Mouse (Mus musculus) right cerebral cortex, postnatal 36 days (tissue): ENCODE data around the gene Fem1a.

Source experiments
- DNase-seq, 2 experiments: peaks; one replicate each; pipeline ENCODE4 v3.0.0; 2022; ENCODE audit warnings: low spot score in 2 of 2, mixed read lengths in 1 of 2

The Fem1a gene

GRCm38 (mm10) chr17:56256239-56256881, at the start of gene Fem1a:
TSS of gene Fem1a (plus strand) at chr17:56256810.
- peak; percentile 95 to 98 for DNase-seq

- DNase-seq = no peak
Measured at GRCm38 (mm10) chr17:56206986-56207674, 49.5 kb upstream of the Fem1a start.

GRCm38 (mm10) chr17:56207963-56208530, 48.6 kb upstream of the Fem1a start:
- no peak for DNase-seq

GRCm38 (mm10) chr17:56208821-56209220, 47.8 kb upstream of the Fem1a start:
- no peak for DNase-seq

- no peak for DNase-seq
Measured at GRCm38 (mm10) chr17:56211090-56211489, 45.5 kb upstream of the Fem1a start.

GRCm38 (mm10) chr17:56212676-56213075, 43.9 kb upstream of the Fem1a start:
- no peak for DNase-seq

- no peak for DNase-seq
Measured at GRCm38 (mm10) chr17:56214229-56214628, 42.4 kb upstream of the Fem1a start.

- DNase-seq = no peak
Measured at GRCm38 (mm10) chr17:56217670-56218069, 38.9 kb upstream of the Fem1a start.

- peak; percentile 86 to 93 for DNase-seq
Measured at GRCm38 (mm10) chr17:56218377-56219191, 38.0 kb upstream of the Fem1a start, which contains the start of gene Dpp9. TSS of gene Dpp9 (minus strand) at chr17:56218905.

GRCm38 (mm10) chr17:56219251-56219650, 37.4 kb upstream of the Fem1a start:
- DNase-seq = no peak

GRCm38 (mm10) chr17:56219805-56220204, 36.8 kb upstream of the Fem1a start:
- DNase-seq = no peak

- no peak for DNase-seq
Measured at GRCm38 (mm10) chr17:56224916-56225315, 31.7 kb upstream of the Fem1a start.

GRCm38 (mm10) chr17:56226566-56226965, 30.0 kb upstream of the Fem1a start:
- DNase-seq = no peak

GRCm38 (mm10) chr17:56229943-56230342, 26.7 kb upstream of the Fem1a start:
- DNase-seq = peak; percentile 84 to 91

GRCm38 (mm10) chr17:56233389-56233788, 23.2 kb upstream of the Fem1a start:
- DNase-seq = no peak

GRCm38 (mm10) chr17:56233818-56234469, 22.7 kb upstream of the Fem1a start:
- DNase-seq = peak; percentile 84 to 87

- DNase-seq = peak in 1 of 2 experiments; percentile 72
Measured at GRCm38 (mm10) chr17:56241541-56242401, 14.8 kb upstream of the Fem1a start.

GRCm38 (mm10) chr17:56245608-56246007, 11.0 kb upstream of the Fem1a start:
- DNase-seq = no peak

GRCm38 (mm10) chr17:56251136-56251829, 5.3 kb upstream of the Fem1a start:
- peak; percentile 63 to 71 for DNase-seq

GRCm38 (mm10) chr17:56254695-56255094, 1.9 kb upstream of the Fem1a start:
- DNase-seq = no peak
